Mouse (Mus musculus): ENCODE measurements around the gene Akap8l. TPM values are rescaled to one million over a fixed set of nuclear protein-coding genes. Genes with fewer than 3 reads are reported as not detected.

Akap8l gene
- total RNA-seq, 2 experiments from 2014 or later = 29.2 to 30.6 TPM

DNA sequence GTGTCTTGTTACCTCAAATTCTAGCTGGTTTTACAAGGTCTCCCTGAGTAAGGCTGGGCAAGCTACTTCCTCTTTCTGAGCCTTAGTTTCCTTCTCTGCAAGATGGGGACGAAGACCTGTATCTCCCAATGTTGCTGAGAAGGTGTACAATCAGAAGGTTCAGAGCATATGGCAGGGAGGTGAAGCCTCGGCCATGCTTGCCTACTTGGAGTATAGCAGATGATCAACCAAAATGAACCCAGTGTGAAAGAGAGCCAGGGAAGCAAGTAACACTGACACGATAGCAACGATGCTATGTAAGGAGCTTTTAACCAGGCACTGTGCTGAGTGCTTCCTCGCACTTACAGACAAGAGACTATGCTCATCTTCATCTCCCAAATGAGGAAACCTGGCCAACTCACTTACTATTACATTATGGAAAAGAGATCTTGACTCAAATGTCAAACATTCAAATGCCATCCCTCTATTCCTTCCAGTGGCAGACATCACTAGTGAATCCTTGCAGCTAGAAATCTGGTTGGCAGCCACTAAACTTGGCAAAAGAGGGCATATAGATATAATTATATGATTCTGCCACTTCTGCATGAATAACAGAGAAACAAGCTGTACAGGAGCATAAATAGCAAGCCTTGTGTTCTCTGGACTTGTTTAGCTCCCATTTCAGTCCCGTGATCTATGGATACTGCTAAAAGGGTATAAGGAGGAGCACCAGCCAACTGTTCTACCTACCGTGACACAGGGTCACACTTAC, 8.0 kb upstream of the Akap8l start:
- DNase-seq (ENCODE audit: low spot score) = no peak

DNA sequence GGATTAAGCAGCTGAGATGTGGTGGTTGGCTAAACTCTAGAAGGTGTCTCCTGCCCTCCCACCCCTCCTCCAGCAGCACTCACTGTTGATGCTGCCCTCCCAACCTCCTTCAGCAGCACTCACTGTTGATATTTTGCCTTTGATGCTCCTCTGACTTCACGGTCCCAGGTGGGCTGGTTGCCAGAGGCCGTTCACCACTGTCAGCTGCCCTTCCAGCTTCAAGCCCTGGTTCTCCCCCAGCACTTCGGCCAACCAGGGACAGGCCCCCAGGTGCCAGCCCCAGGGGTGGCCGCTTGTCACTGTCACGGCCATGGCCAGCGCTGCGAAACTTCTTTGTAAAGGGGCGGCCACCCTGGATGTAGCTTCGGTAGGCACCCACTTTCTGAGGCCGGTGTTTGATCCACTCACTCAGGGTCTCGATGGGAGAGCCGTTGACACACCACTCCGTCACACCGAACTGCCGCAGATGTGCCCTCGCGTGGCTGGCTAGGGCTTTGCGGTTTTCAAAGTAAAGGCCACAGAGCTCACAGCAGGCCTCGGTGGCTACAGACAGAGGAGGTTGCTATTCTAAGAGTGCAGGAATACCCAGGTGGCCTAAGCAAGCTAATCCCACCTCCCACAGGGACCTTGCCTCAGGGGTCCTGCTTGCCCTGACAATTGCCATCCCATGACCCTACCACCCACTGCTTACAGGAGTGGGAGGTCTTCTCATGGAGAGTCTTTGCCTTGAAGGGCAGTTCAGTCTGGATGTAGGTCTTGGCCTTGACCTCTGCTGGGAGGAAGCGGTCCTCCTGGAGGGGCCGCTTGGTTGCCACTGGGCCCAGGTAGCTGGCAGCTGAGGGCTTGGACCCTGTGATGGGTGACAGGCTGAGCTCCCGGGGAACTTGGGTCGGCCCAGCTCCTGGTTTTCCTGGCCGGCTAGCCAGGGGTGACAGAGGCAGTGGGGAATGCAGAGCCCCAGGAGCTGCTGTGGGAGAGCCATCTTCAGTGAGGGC, 6.7 kb upstream of the Akap8l start:
- no peak for DNase-seq (ENCODE audit: low spot score)

DNA sequence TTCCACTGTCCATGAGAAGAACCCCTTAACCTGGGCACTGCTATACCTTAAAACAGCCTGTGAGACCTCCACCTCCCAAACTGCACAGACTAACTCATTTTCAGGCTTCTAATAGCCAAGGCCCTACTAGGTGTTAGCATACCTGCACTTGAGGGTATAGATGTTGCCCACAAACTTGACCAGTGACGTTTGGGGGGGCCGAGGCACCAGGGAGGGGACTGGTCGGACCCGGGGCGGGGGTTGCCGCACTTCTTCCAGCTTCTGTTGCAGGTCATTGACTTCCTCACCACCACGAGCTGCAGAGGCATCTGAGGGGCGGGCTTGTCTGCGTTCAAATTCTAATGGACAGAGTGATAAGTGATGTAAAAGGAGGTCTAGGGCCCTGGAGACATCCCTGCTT, 5.9 kb upstream of the Akap8l start:
- no peak for DNase-seq (ENCODE audit: low spot score)

DNA sequence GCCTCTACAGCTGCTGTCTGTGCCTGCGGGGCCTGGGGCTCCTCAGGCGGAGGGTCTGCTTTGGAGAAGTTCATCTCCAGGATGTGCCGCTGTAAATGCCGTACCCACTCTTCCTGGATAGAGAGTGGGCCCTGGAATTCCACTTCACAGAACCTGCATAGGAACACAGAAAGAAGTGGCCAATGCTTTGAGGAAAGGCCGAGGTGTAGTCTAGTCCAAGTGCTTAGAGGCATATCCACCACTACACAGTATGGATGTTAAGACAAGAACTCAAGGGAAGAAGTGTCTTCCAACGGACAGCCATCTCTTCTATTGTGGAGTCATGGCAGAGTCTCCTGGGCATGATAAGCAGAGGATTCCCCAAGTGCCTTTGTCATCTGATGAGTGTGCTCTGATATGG, 4.6 kb upstream of the Akap8l start:
- DNase-seq (ENCODE audit: low spot score) = no peak

DNA sequence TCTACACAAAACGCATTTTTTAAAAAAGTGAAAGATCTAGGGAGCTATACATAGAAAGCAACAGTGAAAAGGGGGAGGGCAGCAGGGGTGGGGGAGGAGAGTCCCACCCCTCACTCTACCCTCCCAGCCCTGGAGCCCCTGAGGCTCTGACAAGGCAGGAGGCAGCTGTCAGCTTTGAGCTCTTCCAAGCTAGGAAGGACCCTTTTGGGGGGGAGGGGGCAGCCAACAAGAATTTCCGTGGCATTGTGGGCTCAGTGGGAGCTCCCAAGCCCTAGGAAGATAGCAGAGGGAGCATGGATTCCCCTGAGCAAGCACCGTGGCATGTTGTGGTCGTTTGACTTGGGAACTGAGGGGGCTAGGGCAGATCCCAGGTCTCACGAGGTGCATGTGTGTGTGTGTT, 3.8 kb upstream of the Akap8l start:
- DNase-seq (ENCODE audit: low spot score) = no peak

DNA sequence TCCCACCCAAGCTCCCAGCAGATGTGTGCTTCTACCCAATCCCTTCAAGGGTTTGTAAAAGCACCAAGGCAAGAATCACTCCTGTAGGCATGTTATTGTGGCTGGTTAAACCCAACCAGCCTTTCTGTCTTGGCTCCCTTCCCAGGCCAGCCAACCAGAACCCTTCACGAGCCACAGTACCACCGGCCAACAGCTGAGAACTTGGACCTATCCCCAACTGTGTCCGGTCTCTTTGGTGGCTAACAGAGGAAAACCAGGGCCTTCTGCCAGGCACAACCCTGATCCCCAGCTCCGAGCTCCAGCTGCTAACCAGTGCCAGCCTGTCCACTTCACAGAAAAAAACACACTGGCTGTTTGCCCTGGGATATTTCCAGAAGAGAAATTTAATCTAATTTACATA, 3.3 kb upstream of the Akap8l start:
- DNase-seq (ENCODE audit: low spot score) = peak; percentile 85

DNA sequence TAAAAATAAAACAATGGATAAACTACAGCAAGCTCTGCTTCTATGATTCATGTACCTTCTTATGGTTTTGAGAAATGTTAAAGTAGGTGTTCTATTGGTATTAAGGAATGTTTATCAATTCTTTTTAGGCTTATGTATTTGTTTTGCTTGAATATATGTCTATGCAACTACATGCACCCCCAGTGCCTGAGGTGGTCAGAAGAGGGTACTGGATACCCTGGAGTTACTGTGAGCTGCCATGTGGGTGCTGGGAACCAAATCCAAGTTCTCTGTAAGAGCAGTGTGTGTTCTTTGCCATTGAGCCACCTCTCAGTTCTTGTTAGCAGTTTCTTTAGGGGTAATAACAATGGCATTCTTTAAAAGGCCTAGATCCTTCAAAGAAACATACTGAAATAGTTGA, 1.3 kb upstream of the Akap8l start:
- DNase-seq (ENCODE audit: low spot score) = no peak

DNA sequence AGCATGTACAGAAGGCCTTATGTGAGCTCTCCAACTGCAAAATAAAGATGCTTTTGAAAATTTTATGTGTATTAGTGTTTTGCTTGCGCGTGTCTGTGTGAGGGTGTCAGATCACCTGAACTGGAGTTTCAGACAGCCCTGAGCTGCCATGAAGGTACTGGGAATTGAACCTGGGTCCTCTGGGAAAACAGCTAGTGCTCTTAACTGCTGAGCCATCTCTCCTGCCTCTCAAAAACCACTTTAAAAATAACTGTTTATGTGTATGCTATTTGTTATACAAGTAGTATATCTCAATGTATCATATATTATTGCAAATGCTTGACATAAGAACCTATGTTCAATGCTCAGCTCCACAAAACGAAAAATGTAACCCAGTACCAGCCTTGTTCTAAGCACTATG, 862 bp upstream of the Akap8l start:
- DNase-seq (ENCODE audit: low spot score) = no peak

DNA sequence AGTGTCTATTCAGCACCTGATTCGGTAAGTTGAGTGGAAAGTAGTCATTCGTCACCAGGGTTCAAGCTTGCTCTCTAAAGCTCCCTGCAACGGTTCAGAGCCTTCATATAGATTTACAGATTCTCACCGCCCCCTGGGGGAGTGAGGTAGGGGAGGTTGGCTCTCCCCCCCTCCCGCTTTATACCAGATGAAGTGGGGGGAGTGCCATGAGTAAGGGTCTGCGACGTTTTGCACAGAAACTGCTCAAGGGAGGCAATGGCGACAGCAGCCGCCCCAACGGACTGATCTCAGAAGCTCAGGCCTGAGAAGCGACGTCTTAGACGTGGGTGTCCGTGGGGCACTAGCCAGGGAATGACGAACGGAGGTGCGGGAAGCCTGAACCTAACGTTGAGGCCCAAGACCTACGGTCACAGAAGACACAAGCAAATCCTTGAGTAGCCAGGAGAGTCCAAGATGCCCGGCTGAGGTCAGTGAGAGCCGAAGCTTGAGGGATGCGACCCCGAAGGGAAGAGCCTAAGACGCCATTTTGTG, 491 bp downstream of the Akap8l start:
- no peak for DNase-seq (ENCODE audit: low spot score)

DNA sequence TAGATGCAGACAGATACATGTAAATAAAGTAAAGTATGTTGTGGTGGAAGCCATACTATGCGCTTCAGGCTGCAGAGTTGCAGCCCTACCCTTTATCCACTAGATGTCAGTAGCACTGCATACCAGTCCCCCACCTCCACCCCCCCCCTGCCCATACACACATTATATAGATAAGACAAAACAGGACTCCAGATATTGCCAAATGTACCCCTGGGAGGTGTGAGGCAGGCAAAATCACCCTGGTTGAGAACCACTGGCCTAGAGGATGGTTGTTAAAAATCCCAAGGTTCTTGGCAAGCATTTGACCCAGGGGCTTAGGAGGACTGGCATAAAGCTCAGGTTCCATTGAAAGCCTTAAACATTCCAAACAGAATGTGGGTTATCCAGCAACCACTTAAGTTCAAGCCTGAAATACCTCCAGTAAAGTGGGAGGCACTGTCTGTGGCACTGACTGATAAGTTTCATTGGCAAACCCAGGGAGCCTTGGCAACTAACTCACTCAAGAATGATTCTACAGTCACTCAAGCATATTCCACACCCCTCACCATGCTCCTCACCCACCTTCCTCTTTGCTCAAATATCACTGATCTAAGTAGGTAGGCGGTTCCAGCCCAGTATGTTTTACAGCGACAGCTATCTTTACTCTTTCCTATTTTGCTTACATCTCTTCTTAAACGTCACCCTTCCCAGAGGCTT, 1.2 kb downstream of the Akap8l start:
- DNase-seq (ENCODE audit: low spot score) = no peak

DNA sequence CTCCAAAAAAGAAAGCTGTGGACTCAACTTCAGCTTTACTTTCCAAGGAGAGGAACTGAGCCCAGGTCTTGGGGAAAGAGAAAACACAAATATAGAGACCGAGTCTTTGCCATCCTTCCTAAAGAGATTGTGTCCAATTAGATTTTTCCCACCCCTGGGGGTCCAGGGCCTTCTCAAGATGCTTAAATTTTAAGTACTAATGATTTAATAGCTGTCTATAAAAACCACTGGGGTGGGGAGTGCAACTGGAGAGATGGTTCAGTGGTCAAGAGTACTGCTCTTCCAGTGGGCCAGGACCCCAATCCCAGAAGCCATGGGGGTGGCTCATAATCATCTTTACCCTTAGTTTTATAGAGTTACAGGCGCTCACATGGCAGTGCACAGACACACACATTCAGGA, 2.0 kb downstream of the Akap8l start:
- DNase-seq (ENCODE audit: low spot score) = no peak

DNA sequence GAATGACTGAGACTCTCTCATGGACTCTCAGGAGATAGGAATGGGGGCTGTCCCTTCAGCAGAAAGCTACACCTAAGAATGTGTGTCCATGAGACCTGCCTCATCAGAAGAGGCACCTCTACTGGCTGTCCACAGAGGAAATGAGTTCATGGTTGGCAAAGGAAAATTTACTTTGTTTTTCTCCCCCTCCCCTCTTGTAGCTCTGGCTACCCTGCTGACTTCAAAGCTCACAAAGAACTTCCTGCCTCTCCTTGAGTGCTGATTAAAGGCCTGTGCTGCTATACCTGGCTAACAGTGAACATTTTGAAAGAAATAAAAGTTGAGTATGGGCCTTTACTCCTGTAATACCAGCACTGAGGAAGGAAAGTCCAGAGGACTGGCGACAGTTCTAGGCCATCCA, 9.3 kb downstream of the Akap8l start:
- no peak for DNase-seq (ENCODE audit: low spot score)

DNA sequence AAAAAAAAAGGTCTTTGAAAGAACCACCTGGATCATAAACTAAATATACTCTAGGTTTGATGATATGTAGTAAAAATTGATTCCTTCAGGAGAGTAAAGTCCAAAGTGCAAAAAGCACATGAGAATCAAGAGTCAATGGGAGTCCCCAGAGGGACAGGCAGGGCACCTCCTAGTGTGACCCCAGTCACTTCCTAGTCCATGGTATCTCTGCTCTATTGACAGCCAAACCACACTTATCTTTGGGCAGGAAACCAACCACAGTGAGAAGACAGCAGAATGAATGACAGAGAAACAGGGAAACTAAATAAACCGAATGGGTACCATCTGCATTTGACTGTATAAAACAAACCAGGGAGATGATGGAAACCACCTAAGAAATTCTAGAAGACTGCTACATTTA, 10.3 kb downstream of the Akap8l start:
- no peak for DNase-seq (ENCODE audit: low spot score)

DNA sequence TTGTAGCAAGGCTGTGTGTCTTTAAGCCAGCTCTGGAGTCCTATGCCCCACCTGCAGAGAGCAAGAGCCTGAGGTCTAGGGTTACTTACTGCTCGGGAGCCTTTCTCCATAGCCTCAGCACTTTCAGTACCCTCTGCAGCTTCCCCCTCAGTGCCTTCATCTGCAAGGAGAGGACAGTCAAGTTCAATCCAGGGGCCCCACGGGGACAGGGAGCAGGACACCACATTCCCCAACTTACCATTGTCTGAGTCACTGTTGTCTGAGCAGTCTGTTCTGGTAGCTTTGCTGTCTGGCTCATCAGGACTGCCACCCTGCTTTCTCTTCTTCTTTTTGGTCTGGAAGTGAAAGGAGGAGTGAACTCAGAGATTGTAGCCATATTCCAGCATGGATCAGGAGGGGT, 14.5 kb downstream of the Akap8l start:
- DNase-seq (ENCODE audit: low spot score) = no peak

DNA sequence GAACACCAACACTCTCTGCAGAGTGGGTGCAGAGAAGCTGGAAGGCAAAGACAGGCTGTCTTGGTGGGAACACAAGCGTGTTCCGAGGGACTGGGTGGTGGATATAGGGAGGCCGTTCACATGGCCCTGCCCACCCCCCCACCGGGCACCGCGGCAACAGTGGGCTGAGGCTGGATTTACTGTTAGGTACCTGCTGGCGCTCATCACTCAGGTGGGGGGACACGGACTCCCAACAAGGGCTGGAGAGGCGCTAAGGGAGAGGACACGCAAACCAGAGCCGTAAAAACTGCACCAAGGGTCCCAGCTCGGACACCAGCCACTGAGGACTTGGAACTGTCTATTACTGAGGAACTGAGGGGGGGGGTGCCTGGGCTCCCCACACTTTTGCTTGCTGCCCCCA, 15.5 kb downstream of the Akap8l start:
- DNase-seq (ENCODE audit: low spot score) = no peak

DNA sequence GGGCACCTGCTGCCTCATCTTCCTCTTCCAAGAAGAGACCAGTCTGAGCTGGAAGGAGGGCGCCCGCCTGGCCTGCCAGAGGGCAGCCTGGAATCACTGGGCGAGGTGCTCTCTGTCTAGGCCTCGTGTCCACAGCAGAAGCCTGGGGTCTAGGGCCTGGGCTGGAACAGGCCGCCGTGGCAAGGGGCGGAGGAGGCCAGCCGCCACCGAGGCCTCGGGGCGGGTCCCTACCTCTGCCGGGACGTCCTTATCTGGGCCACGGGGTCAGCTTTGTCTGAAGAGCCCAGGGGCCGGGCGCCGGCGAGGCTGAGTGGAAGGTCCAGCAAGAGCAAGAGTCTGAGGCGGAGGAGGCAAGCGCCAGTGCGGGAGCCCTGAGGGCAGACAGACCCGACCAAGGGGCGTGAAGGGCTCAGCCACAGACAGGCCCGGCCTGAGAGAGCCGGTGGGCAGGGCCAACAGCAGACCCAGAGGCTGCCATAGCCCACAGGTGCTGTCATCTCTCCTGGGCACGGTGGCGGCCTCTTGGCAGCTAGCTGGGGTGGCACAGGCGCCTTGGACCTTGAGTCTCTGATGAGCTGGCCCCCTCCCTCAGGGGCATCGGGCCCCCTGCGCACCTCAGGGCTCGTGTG, 16.6 kb downstream of the Akap8l start:
- DNase-seq (ENCODE audit: low spot score) = no peak

DNA sequence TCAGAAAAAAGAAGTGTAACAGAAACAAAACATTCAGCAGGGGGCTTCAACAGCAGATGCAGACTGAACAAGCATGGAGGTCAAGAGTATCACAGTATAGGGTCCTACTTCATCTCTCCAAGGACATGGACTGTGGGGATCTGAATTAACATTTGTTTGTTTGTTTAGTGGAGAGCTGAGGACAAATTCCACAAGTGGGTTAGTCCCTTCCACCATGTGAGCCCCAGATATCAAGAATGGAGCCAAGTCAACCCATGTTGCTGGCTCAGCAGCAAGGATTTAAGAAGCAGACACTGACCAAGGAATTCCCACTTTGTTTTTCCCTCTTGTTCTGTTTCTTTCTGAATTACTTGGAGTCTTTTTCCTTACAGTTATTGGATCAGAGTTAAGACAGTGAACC, 22.9 kb downstream of the Akap8l start:
- DNase-seq (ENCODE audit: low spot score) = no peak

DNA sequence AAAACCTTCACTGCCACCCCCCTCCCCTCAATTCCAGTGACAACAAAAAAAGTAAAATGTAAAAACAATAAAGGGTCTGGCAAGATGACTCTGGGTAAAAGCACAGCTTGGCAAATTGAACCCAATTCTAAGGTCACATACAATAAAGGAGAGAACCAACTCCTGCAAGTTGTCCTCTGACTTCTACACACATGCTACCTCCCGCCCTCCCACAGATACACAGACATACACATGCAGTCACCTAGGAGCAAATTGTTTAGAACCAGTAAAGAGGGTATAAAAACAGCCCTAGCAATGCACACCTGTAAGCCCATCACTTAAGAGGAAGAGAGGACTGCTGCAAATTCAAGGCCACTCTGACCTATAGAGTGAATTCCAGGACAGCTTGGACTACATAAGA, 27.6 kb downstream of the Akap8l start:
- no peak for DNase-seq (ENCODE audit: low spot score)

DNA sequence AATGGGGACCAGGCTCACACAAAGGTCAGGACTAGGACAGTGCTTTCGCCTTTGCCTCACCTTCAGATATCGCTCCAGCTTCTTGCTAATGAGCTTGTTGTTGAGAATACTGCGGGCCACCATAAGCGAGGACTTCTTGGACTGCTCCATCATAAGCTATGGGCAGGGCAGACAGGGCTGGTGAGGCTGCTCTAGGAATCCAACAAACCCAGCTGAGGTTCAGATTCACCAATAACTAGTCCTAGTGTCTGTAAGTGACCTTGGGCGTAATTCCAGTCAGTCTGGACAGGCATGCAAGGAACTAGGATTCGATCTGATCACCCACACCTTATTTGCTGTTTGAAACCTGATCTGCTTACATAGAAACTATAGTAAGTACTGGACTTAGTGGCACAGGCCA, 28.6 kb downstream of the Akap8l start:
- no peak for DNase-seq (ENCODE audit: low spot score)

DNA sequence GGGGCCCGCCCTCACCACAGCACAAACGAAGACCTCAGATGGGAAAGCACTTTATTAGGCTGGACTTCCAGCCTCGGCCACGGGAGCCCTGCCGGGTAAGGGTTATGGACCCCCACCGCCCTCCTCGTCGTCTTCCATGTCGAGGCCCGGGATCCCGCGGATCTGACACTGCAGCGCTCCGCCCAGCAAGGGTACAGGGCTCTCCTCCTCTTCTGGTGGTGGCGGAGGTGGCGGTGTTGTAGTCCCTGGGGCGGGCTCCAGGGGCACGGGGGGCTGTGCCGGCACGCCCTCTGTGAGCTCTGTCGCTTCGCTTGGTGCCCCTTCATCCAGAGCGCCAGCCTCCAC, 29.0 kb downstream of the Akap8l start:
- DNase-seq (ENCODE audit: low spot score) = no peak

DNA sequence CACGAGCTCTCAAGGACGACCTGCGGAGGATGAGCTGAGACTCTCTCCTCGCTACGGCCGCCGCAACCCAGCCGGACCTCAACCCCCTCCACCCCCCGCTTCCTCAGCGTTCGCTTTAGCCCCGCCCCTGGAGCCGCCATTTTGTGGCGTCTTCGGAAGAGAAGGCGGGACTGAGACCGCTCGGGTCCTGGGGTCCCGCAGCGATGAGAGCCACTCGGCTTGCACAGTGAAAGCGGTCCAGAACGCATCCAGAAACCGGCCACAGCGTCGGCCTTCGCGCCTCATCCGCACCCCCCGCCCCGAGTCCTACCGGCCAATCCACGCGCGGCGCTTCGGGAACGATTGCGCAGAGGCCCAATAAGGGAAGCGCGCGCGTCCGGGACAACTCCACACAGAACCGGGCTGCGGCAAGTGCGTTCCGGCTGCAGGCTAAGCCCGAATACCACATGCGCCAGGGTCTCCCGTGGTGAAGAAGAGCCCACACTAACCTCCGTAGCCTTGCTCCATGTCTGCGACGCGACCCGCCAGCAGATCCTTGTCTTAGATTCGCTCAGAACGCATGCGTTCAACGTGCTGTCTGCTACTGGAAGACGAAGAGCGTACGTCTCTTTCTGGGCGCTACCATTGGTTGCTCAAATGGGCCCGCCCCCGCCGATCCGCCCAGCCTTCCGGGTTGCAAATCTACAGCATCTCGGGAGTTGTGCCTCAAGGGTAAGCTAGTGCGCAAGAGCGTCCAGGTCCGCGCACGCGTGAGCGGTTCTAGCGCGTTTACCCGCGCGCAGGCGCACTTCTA, 29.6 kb downstream of the Akap8l start, which contains the start of gene Akap8:
Gene Akap8 (minus strand): TSS at position 642 of the 793 bp plus-strand sequence.
- DNase-seq (ENCODE audit: low spot score) = peak; percentile 98
